ENCODE assay signal across 26 mouse cellular contexts in the genomic region with DNA sequence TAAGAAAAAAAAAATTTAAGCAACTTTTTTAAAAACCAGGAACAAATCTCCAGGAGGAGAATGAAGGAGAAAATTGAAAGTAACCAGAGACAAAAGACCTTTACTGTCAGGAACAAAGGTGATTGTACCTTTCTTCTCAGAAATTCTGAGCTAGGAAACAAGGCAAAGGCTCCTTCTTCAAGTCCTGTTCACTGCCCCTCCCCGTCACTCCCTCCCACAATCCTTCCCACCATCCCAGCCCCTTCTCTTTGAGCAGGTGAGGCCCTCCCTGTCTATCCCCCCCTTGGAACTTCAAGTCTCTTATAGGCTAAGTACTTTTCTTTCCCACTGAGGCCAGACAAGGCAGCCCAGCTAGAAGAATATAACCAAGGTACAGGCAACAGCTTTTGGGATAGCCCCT.
"Had no signal": no experiment of that assay in that cellular context is flagged by ENCODE, and none has a peak within 500 bp of the region (broad histone marks: within the 10 kb centered on the region; RNA-seq: fewer than 3 reads in every experiment).

No protein-coding gene starts in this region.

- H3K27ac ChIP-seq: heart, embryonic 10.5 days; hindbrain, embryonic 13.5 days; hindbrain, embryonic 15.5 days; hindbrain, postnatal 0 days; kidney, embryonic 15.5 days; kidney, postnatal 0 days; left cerebral cortex, adult 2 months; limb, embryonic 12.5 days; liver, embryonic 13.5 days; liver, embryonic 15.5 days had no signal

- DNase-seq: gastrocnemius, postnatal 14 days; gastrocnemius, postnatal 36 days; heart, adult 18-20 months; heart, postnatal 14 days; heart, postnatal 36 days; kidney, adult 11 months; kidney, adult 2 months; kidney, adult 9 months; kidney, postnatal 14 days; kidney, postnatal 36 days; layer of hippocampus, adult 9-11 months; liver; liver, embryonic 13.5 days had no signal

- H3K9ac ChIP-seq: heart, embryonic 12.5 days; hindbrain, embryonic 13.5 days; hindbrain, embryonic 15.5 days; kidney, embryonic 15.5 days; limb, embryonic 12.5 days; liver, embryonic 13.5 days; liver, embryonic 15.5 days had no signal

- ATAC-seq: hindbrain, postnatal 0 days; intestine, embryonic 16.5 days had no signal

- H3K36me3 ChIP-seq: heart, embryonic 10.5 days; heart, embryonic 12.5 days; hindbrain, embryonic 13.5 days; hindbrain, embryonic 15.5 days; kidney, embryonic 15.5 days; limb, embryonic 10.5 days; limb, embryonic 12.5 days; liver, embryonic 13.5 days; liver, embryonic 15.5 days had no signal

- H3K9me3 ChIP-seq: heart, embryonic 10.5 days; heart, embryonic 12.5 days; hindbrain, embryonic 13.5 days; hindbrain, embryonic 15.5 days; kidney, embryonic 15.5 days; limb, embryonic 10.5 days; limb, embryonic 12.5 days; liver, embryonic 13.5 days; liver, embryonic 15.5 days had no signal

- H3K4me1 ChIP-seq: hindbrain, embryonic 13.5 days; hindbrain, embryonic 15.5 days; liver, embryonic 13.5 days; liver, embryonic 15.5 days had no signal

- H3K27me3 ChIP-seq: heart, embryonic 12.5 days; hindbrain, embryonic 13.5 days; hindbrain, embryonic 15.5 days; kidney, embryonic 15.5 days; limb, embryonic 12.5 days; liver, embryonic 13.5 days; liver, embryonic 15.5 days had no signal

- H3K4me3 ChIP-seq: heart, embryonic 10.5 days; heart, embryonic 12.5 days; hindbrain, embryonic 13.5 days; hindbrain, embryonic 15.5 days; kidney, embryonic 15.5 days; left cerebral cortex, adult 2 months; limb, embryonic 10.5 days; limb, embryonic 12.5 days; liver, embryonic 13.5 days; liver, embryonic 15.5 days had no signal

- H3K4me2 ChIP-seq: heart, embryonic 12.5 days; hindbrain, embryonic 13.5 days; hindbrain, embryonic 15.5 days; kidney, embryonic 15.5 days; limb, embryonic 12.5 days; liver, embryonic 11.5 days; liver, embryonic 13.5 days; liver, embryonic 15.5 days had no signal
